Mouse (Mus musculus): Measurements from ENCODE around the gene Cbx1. TPM values are rescaled to one million over a fixed set of nuclear protein-coding genes. Genes with fewer than 3 reads are reported as not detected.

Gene Cbx1
- polyA plus RNA-seq, 1 experiment, result 43.8 TPM

- Histone ChIP-seq H3ac (ENCODE audit: control insufficient read depth, insufficient read length, low read depth) (no peak overlapping the region), H3K79me2 (ENCODE audit: control insufficient read depth, insufficient read depth) (peaks cover 14% of the 10 kb centered on the region), H3K36me3 (ENCODE audit: control insufficient read depth, insufficient read depth) (peaks cover 78% of the 10 kb centered on the region), H3K79me3 (ENCODE audit: low read depth) (peaks cover 2% of the 10 kb centered on the region), H3K4me3 (ENCODE audit: insufficient read depth, poor library complexity, severe bottlenecking) (no peak overlapping the region), H3K27me3 (ENCODE audit: control insufficient read depth, insufficient read depth, insufficient read length) (no peaks in the 10 kb centered on the region)
- TF ChIP-seq CTCF (IDR thresholded peaks at IDR 0.05; ENCODE audit: control insufficient read depth, insufficient read depth, insufficient read length) (no peak), USF1 (IDR thresholded peaks at IDR 0.05; ENCODE audit: low read depth) (no peak), MAX (IDR thresholded peaks at IDR 0.05) (no peak), MYOD1 (IDR thresholded peaks at IDR 0.05; ENCODE audit: control insufficient read depth, insufficient read length, low read depth) (no peak), MYOG (IDR thresholded peaks at IDR 0.05; ENCODE audit: control insufficient read depth, extremely low read depth, insufficient read length) (no peak), FOSL1 (IDR thresholded peaks at IDR 0.05; ENCODE audit: insufficient read depth, low read length, poor library complexity, severe bottlenecking) (no peak), CEBPB (IDR thresholded peaks at IDR 0.05; ENCODE audit: low read depth) (no peak)
Measured at GRCm38 (mm10) chr11:96813455-96813854, 24.5 kb downstream of the Cbx1 start.

GRCm38 (mm10) chr11:96813920-96814319 is 25.0 kb downstream of the Cbx1 start:
- Histone ChIP-seq H3ac (ENCODE audit: control insufficient read depth, insufficient read length, low read depth) (no peak overlapping the region), H3K36me3 (ENCODE audit: control insufficient read depth, insufficient read depth) (peaks cover 78% of the 10 kb centered on the region), H3K79me3 (ENCODE audit: low read depth) (peaks cover 4% of the 10 kb centered on the region), H3K79me2 (ENCODE audit: control insufficient read depth, insufficient read depth) (peaks cover 19% of the 10 kb centered on the region), H3K4me3 (ENCODE audit: insufficient read depth, poor library complexity, severe bottlenecking) (no peak overlapping the region), H3K27me3 (ENCODE audit: control insufficient read depth, insufficient read depth, insufficient read length) (no peaks in the 10 kb centered on the region)
- TF ChIP-seq MYOD1 (IDR thresholded peaks at IDR 0.05; ENCODE audit: control insufficient read depth, insufficient read length, low read depth) (no peak), MAX (IDR thresholded peaks at IDR 0.05) (no peak)

- no peaks in the 10 kb centered on the region for H3K27me3 ChIP-seq (ENCODE audit: control insufficient read depth, insufficient read depth, insufficient read length)
- H3K79me3 ChIP-seq (ENCODE audit: low read depth), result peaks cover 7% of the 10 kb centered on the region
- no peak overlapping the region for H3ac ChIP-seq (ENCODE audit: control insufficient read depth, insufficient read length, low read depth)
- peaks cover 78% of the 10 kb centered on the region for H3K36me3 ChIP-seq (ENCODE audit: control insufficient read depth, insufficient read depth)
- H3K79me2 ChIP-seq (ENCODE audit: control insufficient read depth, insufficient read depth), result peaks cover 22% of the 10 kb centered on the region
- TF ChIP-seq MYOD1 (IDR thresholded peaks at IDR 0.05; ENCODE audit: control insufficient read depth, insufficient read length, low read depth), result no peak
- TF ChIP-seq MYOG (IDR thresholded peaks at IDR 0.05; ENCODE audit: control insufficient read depth, extremely low read depth, insufficient read length), result no peak
- TF ChIP-seq CTCF (IDR thresholded peaks at IDR 0.05; ENCODE audit: control insufficient read depth, insufficient read depth, insufficient read length), result no peak
- no peak overlapping the region for H3K4me3 ChIP-seq (ENCODE audit: insufficient read depth, poor library complexity, severe bottlenecking)
Measured at GRCm38 (mm10) chr11:96814443-96814842, 25.5 kb downstream of the Cbx1 start.

GRCm38 (mm10) chr11:96815895-96816294 is 27.0 kb downstream of the Cbx1 start:
- Histone ChIP-seq H3K79me3 (ENCODE audit: low read depth) (peaks cover 15% of the 10 kb centered on the region), H3K27me3 (ENCODE audit: control insufficient read depth, insufficient read depth, insufficient read length) (no peaks in the 10 kb centered on the region), H3K4me3 (ENCODE audit: insufficient read depth, poor library complexity, severe bottlenecking) (no peak overlapping the region), H3K36me3 (ENCODE audit: control insufficient read depth, insufficient read depth) (peaks cover 80% of the 10 kb centered on the region), H3ac (ENCODE audit: control insufficient read depth, insufficient read length, low read depth) (no peak overlapping the region), H3K79me2 (ENCODE audit: control insufficient read depth, insufficient read depth) (peaks cover 37% of the 10 kb centered on the region)
- TF ChIP-seq CEBPB (IDR thresholded peaks at IDR 0.05; ENCODE audit: low read depth), result no peak
- TF ChIP-seq FOSL1 (IDR thresholded peaks at IDR 0.05; ENCODE audit: insufficient read depth, low read length, poor library complexity, severe bottlenecking), result no peak
- no peak for TF ChIP-seq CTCF (IDR thresholded peaks at IDR 0.05; ENCODE audit: control insufficient read depth, insufficient read depth, insufficient read length)
- TF ChIP-seq MAX (IDR thresholded peaks at IDR 0.05), result no peak
- no peak for TF ChIP-seq MYOD1 (IDR thresholded peaks at IDR 0.05; ENCODE audit: control insufficient read depth, insufficient read length, low read depth)
- no peak for TF ChIP-seq USF1 (IDR thresholded peaks at IDR 0.05; ENCODE audit: low read depth)
- no peak for TF ChIP-seq MYOG (IDR thresholded peaks at IDR 0.05; ENCODE audit: control insufficient read depth, extremely low read depth, insufficient read length)

- no peak overlapping the region for H3ac ChIP-seq (ENCODE audit: control insufficient read depth, insufficient read length, low read depth)
- H3K36me3 ChIP-seq (ENCODE audit: control insufficient read depth, insufficient read depth), result peaks cover 82% of the 10 kb centered on the region
- no peak overlapping the region for H3K4me3 ChIP-seq (ENCODE audit: insufficient read depth, poor library complexity, severe bottlenecking)
- TF ChIP-seq CTCF (IDR thresholded peaks at IDR 0.05; ENCODE audit: control insufficient read depth, insufficient read depth, insufficient read length) (no peak), USF1 (IDR thresholded peaks at IDR 0.05; ENCODE audit: low read depth) (no peak), MAX (IDR thresholded peaks at IDR 0.05) (no peak), MYOG (IDR thresholded peaks at IDR 0.05; ENCODE audit: control insufficient read depth, extremely low read depth, insufficient read length) (no peak), CEBPB (IDR thresholded peaks at IDR 0.05; ENCODE audit: low read depth) (no peak), FOSL1 (IDR thresholded peaks at IDR 0.05; ENCODE audit: insufficient read depth, low read length, poor library complexity, severe bottlenecking) (no peak), MYOD1 (IDR thresholded peaks at IDR 0.05; ENCODE audit: control insufficient read depth, insufficient read length, low read depth) (no peak)
- H3K79me2 ChIP-seq (ENCODE audit: control insufficient read depth, insufficient read depth), result peaks cover 43% of the 10 kb centered on the region
- peaks cover 21% of the 10 kb centered on the region for H3K79me3 ChIP-seq (ENCODE audit: low read depth)
- no peaks in the 10 kb centered on the region for H3K27me3 ChIP-seq (ENCODE audit: control insufficient read depth, insufficient read depth, insufficient read length)
Measured at GRCm38 (mm10) chr11:96816494-96816893, 27.6 kb downstream of the Cbx1 start.

GRCm38 (mm10) chr11:96816979-96817378 is 28.1 kb downstream of the Cbx1 start:
- H3K4me3 ChIP-seq (ENCODE audit: insufficient read depth, poor library complexity, severe bottlenecking), result no peak overlapping the region
- TF ChIP-seq MAX (IDR thresholded peaks at IDR 0.05), result no peak
- TF ChIP-seq CTCF (IDR thresholded peaks at IDR 0.05; ENCODE audit: control insufficient read depth, insufficient read depth, insufficient read length), result no peak
- no peak for TF ChIP-seq USF1 (IDR thresholded peaks at IDR 0.05; ENCODE audit: low read depth)
- no peak for TF ChIP-seq MYOD1 (IDR thresholded peaks at IDR 0.05; ENCODE audit: control insufficient read depth, insufficient read length, low read depth)
- no peak for TF ChIP-seq MYOG (IDR thresholded peaks at IDR 0.05; ENCODE audit: control insufficient read depth, extremely low read depth, insufficient read length)
- TF ChIP-seq CEBPB (IDR thresholded peaks at IDR 0.05; ENCODE audit: low read depth), result no peak
- TF ChIP-seq FOSL1 (IDR thresholded peaks at IDR 0.05; ENCODE audit: insufficient read depth, low read length, poor library complexity, severe bottlenecking), result no peak
- peaks cover 83% of the 10 kb centered on the region for H3K36me3 ChIP-seq (ENCODE audit: control insufficient read depth, insufficient read depth)
- H3K27me3 ChIP-seq (ENCODE audit: control insufficient read depth, insufficient read depth, insufficient read length), result no peaks in the 10 kb centered on the region
- H3ac ChIP-seq (ENCODE audit: control insufficient read depth, insufficient read length, low read depth), result no peak overlapping the region
- peaks cover 26% of the 10 kb centered on the region for H3K79me3 ChIP-seq (ENCODE audit: low read depth)
- H3K79me2 ChIP-seq (ENCODE audit: control insufficient read depth, insufficient read depth), result peaks cover 48% of the 10 kb centered on the region

All from C2C12 (cell line).